Mouse (Mus musculus): Measurements from ENCODE around the gene Emid1. TPM values are rescaled to one million over a fixed set of nuclear protein-coding genes. Genes with fewer than 3 reads are reported as not detected.

Emid1 gene
- total RNA-seq, 2 experiments from 2014 or later, result 9.8 to 10.9 TPM

Other genes starting within 250 kb of the Emid1 start
- 10 to 100 TPM; 44.0 to 47.2 TPM for gene Nefh, start 204.2 kb downstream of the Emid1 start, total RNA-seq (2021)
- 100 to 1,000 TPM; 145 to 153 TPM for gene Ap1b1, start 165.4 kb downstream of the Emid1 start, total RNA-seq (2021)
- 10 to 100 TPM; 72.2 to 77.6 TPM for gene Rasl10a, start 94.1 kb downstream of the Emid1 start, total RNA-seq (2021)
- 10 to 100 TPM; 82.7 to 98.5 TPM for gene Gas2l1, start 86.9 kb downstream of the Emid1 start, total RNA-seq (2021)
- 10 to 100 TPM; 22.2 to 26.2 TPM for gene Rhbdd3, start 53.3 kb downstream of the Emid1 start, total RNA-seq (2021)
- gene Ewsr1, start 53.0 kb downstream of the Emid1 start, total RNA-seq (2021), result 100 to 1,000 TPM; 222 to 343 TPM
- 10 to 100 TPM; 13.7 to 15.8 TPM for gene Kremen1, start 109.3 kb upstream of the Emid1 start, total RNA-seq (2021)

Measured in left cerebral cortex, postnatal 36 days (tissue).